Mouse (Mus musculus) liver, embryonic 14.5 days (tissue): ENCODE data around the gene Lyl1. TPM values are rescaled to one million over a fixed set of nuclear protein-coding genes. Genes with fewer than 3 reads are reported as not detected.
A peak's percentile ranks its signal among the peaks of the same experiment; 100 is the strongest.

Experiments used
- ATAC-seq: fragments of 200-750 bp; cut with Nextera tagmentation; 2 replicates; pipeline ENCODE4 v1.8.0; 2017; ENCODE audit warnings: moderate number of reproducible peaks, mild to moderate bottlenecking, moderate library complexity; ENCODE audit not compliant: insufficient read depth
- DNase-seq, 3 experiments: peaks; one replicate each; pipeline ENCODE4 v3.0.0-alpha.2; 2012 to 2013; ENCODE audit warnings: low read depth in 3 of 3, low spot score in 3 of 3
- H3K27ac ChIP-seq: fragments of 300-500 bp; sonication (generic); 2 replicates; pipeline ENCODE4 v1.5.1; 2014; ENCODE audit warnings: moderate library complexity, mild to moderate bottlenecking, control low read depth, inconsistent platforms
- H3K27me3 ChIP-seq: fragments of 300-500 bp; sonication (generic); 2 replicates; pipeline ENCODE4 v1.6.1; 2014; ENCODE audit warnings: mild to moderate bottlenecking, low read length, moderate library complexity; ENCODE audit not compliant: control insufficient read depth, insufficient read depth
- H3K36me3 ChIP-seq: fragments of 300-500 bp; sonication (generic); replicated peaks from 2 replicates; pipeline ENCODE4 v1.6.1; 2014; ENCODE audit warnings: low read depth; ENCODE audit not compliant: control insufficient read depth, insufficient read depth
- H3K4me1 ChIP-seq, 2 experiments: fragments of 200-500 bp in 1 of 2; fragments of 300-500 bp in 1 of 2; sonication (generic) in 1 of 2; replicated peaks; 2 replicates each; pipeline ENCODE4 v1.6.1; 2012 to 2014; ENCODE audit warnings: antibody characterized with exemption in 1 of 2, inconsistent platforms in 1 of 2, low read length in 1 of 2; ENCODE audit not compliant: control insufficient read depth in 2 of 2, insufficient read depth in 2 of 2
- H3K4me2 ChIP-seq: fragments of 300-500 bp; sonication (generic); 2 replicates; pipeline ENCODE4 v1.6.1; 2014; ENCODE audit warnings: low read depth, mild to moderate bottlenecking, control low read depth, moderate library complexity
- H3K4me3 ChIP-seq, 2 experiments: fragments of 200-500 bp in 1 of 2; fragments of 300-500 bp in 1 of 2; sonication (generic) in 1 of 2; 2 replicates each; pipeline ENCODE4 v1.5.1; 2012 to 2014; ENCODE audit warnings: low read depth in 2 of 2, low read length in 2 of 2, mild to moderate bottlenecking in 2 of 2, control low read depth in 1 of 2, inconsistent platforms in 1 of 2, moderate library complexity in 1 of 2; ENCODE audit not compliant: insufficient read depth in 1 of 2
- H3K9ac ChIP-seq: fragments of 300-500 bp; sonication (generic); replicated peaks from 2 replicates; pipeline ENCODE4 v1.6.1; 2014; ENCODE audit warnings: mild to moderate bottlenecking, control low read depth, moderate library complexity
- H3K9me3 ChIP-seq: fragments of 300-500 bp; sonication (generic); 2 replicates; pipeline ENCODE4 v1.6.1; 2016; ENCODE audit warnings: low read length, mixed read lengths; ENCODE audit not compliant: control insufficient read depth
- CTCF ChIP-seq: IDR thresholded peaks from 2 replicates; pipeline ENCODE4 v1.5.1; 2016; ENCODE audit warnings: antibody characterized with exemption, low read depth, control low read depth
- EP300 ChIP-seq: IDR thresholded peaks from 2 replicates; pipeline ENCODE4 v1.6.1; 2016; ENCODE audit warnings: antibody characterized with exemption, low read depth
- WGBS: fragments of 180-500 bp; shearing (Covaris S2); extraction: QIAGEN DNeasy Blood & Tissue Kit; methylation state at CpG from one replicate; pipeline ENCODE4 v1.1.7; 2014; ENCODE audit not compliant: insufficient replicate concordance; 5-methylcytosine and 5-hydroxymethylcytosine counted together
- polyA plus RNA-seq, 2 experiments: library from polyadenylated mRNA; depleted of rRNA in 1 of 2; stranded (reverse) in 1 of 2; unstranded in 1 of 2; fragments of >200 nt; fragmentation: Nextera tagmentation in 1 of 2; extraction: Ambion mirVana in 1 of 2; gene quantifications; 2 replicates each; pipeline versions ENCODE4 v1.2.1 to v1.2.3; 2012 to 2014

The Lyl1 gene
- polyA plus RNA-seq, 2 experiments, result 45.4 to 55.6 TPM

- peak overlapping the region; percentile 88 to 98; a peak in 3 of 4 replicates for H3K4me3 ChIP-seq
- TF ChIP-seq CTCF (no peak), EP300 (0 out of 2 replicates have a peak, but pooled peaks have one; percentile 5)
- H3K9ac ChIP-seq, result peak overlapping the region; percentile 100
- ATAC-seq (no peak), DNase-seq (no peak)
- H3K4me1 ChIP-seq, result peaks cover 27 to 37% of the 10 kb centered on the region in 2 experiments
- peak overlapping the region; percentile 98 for H3K27ac ChIP-seq
- no peaks in the 10 kb centered on the region for H3K9me3 ChIP-seq
- peak overlapping the region; percentile 90 for H3K4me2 ChIP-seq
- peaks cover 22% of the 10 kb centered on the region for H3K36me3 ChIP-seq
- WGBS, result 1% methylated on average over 12 of the region's 12 CpGs
- peaks cover 11% of the 10 kb centered on the region for H3K27me3 ChIP-seq
These were observed 4.7 kb downstream of the Lyl1 start for GRCm38 (mm10) chr8:84705960-84706359.

DNA sequence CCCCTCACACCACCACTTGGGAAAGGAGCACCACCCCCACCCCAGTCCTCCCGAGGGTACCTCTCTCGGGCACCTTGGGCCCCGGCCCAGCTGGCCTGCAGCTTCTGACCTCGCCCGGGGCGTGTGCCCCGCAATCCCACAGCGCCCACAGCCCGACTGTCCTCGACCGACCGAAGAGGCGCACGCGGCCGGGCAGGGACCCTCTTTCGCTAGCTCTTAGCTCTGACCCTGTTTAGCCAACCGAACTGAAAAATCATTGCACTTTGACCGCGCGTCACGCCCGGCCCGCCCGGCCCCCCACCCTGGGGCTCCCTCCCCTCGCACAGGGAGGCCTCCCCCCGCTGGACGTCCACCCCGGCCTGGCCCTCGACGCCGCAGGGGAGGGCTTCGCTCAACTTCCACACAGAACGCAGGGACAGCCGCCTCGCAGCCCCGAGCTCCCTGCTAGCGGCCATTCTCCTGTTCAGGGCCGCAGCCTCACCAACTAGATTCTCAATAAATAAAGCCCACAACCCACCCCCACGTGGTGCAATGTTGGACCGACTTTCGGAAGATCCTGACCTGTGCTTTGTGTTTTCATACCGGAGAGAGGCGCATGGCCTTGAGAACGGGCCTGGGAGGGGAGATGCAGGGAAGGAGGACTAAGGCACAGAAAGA lies 5.5 kb downstream of the Lyl1 start:
- Histone ChIP-seq H3K4me1 (peaks cover 26 to 35% of the 10 kb centered on the region in 2 experiments), H3K27me3 (peaks cover 11% of the 10 kb centered on the region), H3K9ac (peak overlapping the region; percentile 64), H3K9me3 (no peaks in the 10 kb centered on the region), H3K4me2 (peak overlapping the region; percentile 90), H3K4me3 (peak overlapping the region; percentile 32 to 98), H3K27ac (peak overlapping the region; percentile 32), H3K36me3 (peaks cover 22% of the 10 kb centered on the region)
- 3% methylated on average over 45 of the region's 45 CpGs for WGBS
- ATAC-seq (no peak), DNase-seq (no peak)
- no peak for TF ChIP-seq CTCF
- no peak for TF ChIP-seq EP300

DNA sequence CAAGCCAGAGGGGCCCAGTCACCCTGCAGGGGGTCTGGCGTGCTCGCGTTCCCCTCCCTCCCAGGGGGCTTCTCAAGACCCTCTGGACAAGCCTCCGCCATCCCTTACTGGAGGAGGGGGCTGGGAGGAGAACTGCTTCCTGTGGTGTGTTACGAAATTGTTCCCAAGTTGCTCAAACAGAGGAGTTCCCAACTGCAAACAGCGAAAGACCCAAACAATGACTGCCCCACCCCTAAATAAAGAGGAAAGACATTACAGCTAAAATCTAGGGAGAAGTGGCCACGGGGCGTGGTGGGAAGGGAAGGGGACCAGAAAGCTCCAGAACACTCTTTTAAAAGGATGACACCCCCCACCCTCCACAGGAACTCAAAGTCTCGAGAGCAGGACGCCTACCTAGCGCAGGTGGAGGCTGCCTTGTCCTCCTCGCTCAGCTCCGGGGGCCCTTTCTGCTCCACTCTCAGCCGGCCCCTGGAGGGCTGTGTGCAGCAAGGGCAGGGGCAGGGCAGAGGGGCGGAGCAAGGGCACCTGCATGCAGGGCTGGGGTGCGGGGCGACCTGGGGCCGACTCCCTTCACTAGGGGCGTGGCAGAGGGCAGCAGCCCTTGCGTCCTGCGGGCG lies 6.1 kb downstream of the Lyl1 start:
- peaks cover 11% of the 10 kb centered on the region for H3K27me3 ChIP-seq
- H3K27ac ChIP-seq, result peak overlapping the region; percentile 32
- TF ChIP-seq CTCF, result 0 out of 2 replicates have a peak, but pooled peaks have one; percentile 4
- no peak for TF ChIP-seq EP300
- DNase-seq (no peak), ATAC-seq (peak; percentile 8; the same call in 1 of the 2 replicates)
- peaks cover 26 to 35% of the 10 kb centered on the region in 2 experiments for H3K4me1 ChIP-seq
- WGBS, result 2% methylated on average over 22 of the region's 22 CpGs
- H3K9me3 ChIP-seq, result no peaks in the 10 kb centered on the region
- H3K4me2 ChIP-seq, result peak overlapping the region; percentile 90
- peaks cover 20% of the 10 kb centered on the region for H3K36me3 ChIP-seq
- H3K4me3 ChIP-seq, result peak overlapping the region; percentile 32 to 98
- H3K9ac ChIP-seq, result peak overlapping the region; percentile 64

DNA sequence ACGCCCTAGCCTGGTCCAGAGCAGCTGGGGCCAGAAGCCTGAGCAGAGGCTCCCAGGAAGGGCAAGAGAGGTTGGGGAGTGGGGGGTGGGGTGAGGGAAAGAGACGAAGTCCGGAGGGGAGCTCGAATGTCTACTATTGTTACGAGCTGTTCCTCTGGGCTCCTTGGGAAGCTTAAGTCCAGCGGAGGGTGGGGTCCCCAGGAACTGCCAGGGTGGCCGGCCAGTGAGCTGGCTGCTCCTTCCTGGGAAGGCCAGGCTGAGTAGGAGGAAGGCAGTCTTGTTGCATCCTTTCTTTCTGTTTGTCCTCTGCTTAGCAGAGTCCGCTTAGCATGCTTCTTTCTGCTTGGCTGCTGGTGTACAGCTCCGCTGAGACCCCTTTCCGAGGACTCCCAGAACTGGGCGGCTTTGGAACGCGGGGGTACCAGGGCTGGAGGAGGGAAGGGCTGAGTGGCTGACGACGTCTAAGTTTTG lies 6.8 kb downstream of the Lyl1 start:
- DNase-seq (no peak), ATAC-seq (no peak)
- Histone ChIP-seq H3K27me3 (peaks cover 11% of the 10 kb centered on the region), H3K4me2 (peak overlapping the region; percentile 90), H3K4me1 (peaks cover 26 to 35% of the 10 kb centered on the region in 2 experiments), H3K9me3 (no peaks in the 10 kb centered on the region), H3K27ac (no peak overlapping the region), H3K4me3 (peak overlapping the region; percentile 0 to 98; a peak in 2 of 4 replicates), H3K36me3 (peaks cover 12% of the 10 kb centered on the region), H3K9ac (no peak overlapping the region; the same call in 1 of the 2 replicates)
- TF ChIP-seq CTCF, result no peak
- no peak for TF ChIP-seq EP300
- WGBS, result 12% methylated on average over 15 of the region's 15 CpGs
